Mouse (Mus musculus): ENCODE data around the gene Cdkn2aip.

The Cdkn2aip gene

DNA sequence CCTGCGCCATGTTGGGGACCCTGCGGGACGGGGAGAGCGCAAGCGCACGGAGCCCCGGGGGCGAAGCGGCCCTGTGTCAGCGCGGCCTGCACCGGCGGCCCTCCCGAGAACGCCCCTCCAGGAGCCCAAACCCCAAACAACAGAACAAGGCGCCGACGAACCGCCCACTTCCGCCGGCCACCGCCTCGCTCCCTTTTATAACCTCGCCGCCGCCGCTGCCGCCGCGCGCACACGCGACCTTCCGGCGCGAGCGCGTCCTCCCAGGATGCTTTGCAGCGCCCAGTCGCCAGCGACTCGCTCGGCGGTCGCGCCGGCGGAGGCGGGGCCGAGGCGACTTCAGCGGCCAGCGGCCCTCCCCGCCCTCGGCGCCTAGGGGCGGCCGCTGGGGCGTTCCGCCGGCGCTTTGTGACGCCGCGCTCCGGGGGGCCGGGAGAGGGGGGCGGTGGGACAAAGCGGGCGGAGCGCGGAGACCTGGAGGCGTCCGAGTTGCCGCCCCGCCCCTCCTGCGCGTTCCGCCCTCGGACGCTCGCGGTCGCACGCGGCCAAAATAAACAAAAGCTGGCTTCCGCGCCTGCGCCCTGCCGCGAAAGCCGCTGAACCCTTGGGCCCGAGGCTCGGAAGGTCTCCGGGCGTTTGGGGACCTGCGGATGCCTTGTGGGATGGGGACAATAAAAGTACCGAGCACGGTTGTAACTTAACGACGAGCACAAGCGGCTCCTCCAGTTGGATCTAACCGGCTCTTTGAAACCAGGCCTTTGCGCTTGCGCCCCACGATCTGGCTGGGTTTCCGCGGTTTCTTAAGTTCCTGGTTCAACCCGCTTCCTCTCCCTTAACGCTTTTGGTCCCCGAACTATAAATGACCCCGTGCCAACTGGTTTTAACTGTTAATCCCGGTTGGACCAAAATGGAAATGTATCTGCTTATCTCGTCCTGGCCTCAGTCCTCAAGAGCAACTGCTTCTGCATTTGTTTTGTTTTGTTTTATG, at the start of gene Cdkn2aip:
Cdkn2aip (minus strand) TSS at position 172 of the 985 bp plus-strand sequence.
- peak; percentile 95 for DNase-seq

DNA sequence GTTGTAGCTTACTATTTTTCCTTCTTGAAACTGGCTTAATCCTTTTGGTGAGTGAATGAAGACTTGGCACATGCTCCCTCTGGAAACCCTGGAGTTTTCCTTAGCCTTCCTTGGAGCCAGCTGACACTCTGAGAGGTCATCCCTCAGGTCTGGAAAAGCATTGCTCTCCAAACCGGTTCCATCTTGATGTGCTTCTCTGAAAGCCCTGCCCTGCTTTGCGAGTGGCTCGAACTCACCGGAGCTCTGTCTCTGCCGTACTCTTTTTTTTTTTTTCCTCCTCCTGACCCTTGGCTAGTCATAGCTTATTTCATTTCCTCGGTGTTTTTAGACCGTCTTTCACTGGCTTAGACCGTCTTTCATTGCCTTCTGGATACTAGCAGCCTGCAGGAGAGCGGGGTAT, 49.5 kb upstream of the Cdkn2aip start:
- DNase-seq, result no peak

DNA sequence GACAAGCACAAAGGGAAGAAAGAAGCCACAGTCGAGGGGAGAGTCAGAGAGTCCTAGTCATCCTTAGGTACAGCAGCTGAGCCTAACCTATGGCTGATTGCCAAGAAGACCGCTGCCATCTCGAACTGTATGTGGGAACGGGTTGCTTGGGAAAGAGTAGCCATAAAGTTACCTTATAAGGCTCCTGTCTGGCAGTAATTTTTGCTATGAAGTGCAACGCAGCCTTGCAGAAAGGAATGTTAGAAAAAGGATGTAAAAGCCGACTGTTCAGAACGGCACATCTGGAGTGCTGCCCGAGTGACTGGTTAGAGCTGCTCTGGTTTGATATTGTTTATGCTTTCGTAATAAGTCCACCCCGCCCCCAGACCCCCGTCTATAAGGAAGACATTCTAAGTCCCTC, 47.0 kb upstream of the Cdkn2aip start:
- DNase-seq, result peak; percentile 50

DNA sequence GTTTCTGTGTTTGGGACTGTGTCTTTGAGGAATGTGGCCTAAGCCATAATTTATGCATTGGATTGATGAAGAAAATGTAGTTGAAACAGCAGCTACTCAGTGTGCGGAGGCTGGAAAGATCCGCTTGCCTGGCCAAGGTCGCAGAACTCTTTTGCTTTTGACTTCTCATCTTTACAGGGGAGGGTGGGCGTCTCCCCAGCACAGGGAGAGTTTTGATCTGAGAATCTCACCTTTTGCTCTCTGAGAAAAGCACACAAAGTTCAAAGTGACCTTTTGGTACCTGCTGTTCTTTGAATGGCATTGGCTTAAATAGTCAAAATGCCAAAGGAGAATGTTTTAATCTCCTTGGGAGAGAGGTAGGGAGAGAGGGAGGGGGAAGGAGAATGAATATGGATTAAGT, 46.5 kb upstream of the Cdkn2aip start:
- DNase-seq, result no peak

DNA sequence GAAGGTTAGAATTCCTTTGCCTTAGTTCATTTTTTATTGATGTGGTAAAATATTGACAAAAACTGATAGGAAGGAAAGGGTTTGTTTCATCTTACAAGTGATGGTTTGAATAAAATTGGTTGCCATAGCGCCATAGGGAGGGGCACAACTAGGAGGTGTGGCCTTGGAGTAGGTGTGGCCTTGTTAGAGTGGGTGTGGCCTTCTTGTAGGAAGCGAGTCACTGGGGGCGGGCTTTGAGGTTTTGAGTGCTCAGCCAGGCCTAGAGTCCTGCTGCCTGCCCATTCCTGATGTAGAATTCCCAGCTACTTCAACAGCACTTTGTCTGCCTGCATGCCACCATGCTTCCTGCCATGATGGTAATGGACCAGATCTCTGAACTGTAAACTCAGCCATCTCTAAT, 39.4 kb upstream of the Cdkn2aip start:
- no peak for DNase-seq

DNA sequence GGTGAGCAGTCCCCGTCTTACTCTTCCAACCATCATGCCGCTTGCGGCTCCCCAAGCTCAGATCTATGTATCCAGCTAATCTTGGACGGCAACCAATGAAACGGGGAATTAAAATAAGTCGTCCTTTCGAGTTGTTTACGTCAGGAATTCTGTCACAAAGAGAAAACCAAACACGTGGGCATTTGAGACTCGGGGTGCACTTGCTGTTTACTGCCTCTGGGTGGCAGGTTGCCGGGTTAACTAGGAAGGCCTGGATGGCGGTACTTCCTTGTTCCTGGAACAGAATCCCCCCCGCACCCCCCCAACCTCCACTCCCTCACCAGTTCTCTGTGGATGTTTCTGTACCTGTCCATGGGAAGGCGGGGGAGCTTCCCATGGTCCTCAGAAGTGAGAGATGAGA, 36.4 kb upstream of the Cdkn2aip start:
- no peak for DNase-seq

DNA sequence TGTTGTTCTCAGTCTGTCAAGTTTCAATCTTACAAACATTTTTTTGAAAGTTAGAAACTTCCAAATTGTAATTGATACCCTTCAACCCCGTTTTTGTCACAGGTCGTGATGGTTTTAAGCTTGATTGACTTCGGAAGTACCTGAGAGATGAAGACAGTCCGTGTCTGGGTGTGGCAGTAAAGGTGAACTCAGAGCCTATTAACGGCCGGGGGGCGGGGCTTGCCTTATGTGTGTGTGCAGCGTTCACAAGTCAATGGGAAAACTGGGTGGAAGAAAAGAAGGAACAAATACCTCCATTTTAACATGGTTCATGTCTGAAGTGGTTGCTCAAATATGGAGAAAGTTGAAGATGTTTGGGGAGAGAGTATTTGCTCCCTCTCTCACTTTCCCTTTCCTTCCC, 35.8 kb upstream of the Cdkn2aip start:
- no peak for DNase-seq

DNA sequence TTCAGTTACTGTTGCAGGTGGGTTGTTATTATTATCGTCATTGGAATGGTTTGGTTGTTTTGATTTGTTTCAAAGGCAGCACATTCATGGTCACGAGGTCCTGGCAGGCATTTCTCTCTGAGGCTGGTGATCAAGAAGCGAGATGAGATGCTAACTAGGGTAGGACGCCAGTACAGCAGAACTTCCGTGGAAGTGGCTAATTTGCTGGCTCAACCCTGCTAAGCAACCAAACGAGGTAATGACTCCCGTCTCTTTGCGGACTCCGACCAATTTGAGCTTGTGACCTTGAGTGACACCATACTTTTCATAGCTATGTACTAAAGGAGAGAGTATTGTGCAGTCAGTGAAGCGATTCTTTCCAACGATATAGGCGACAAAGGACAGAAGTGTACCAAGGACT, 32.6 kb upstream of the Cdkn2aip start:
- peak; percentile 61 for DNase-seq

DNA sequence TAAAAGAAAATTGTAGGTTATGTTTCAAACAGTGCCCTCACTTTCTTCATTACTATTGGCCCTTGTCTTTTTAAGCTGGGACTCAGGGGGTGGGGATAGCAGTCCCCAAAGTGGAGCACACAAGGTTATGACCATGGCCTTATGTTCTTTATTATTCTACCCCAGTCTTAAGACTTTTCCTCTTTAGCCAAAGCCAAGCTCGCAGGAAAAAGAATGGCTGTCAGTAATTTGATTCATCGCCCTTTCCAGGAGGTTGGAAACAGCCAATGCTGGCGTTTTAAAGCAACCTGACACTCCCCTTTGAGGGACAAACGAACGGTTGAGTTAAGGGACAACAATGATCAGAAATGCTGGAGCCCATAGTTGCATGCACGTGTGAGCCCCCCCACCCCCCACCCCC, 32.1 kb upstream of the Cdkn2aip start:
- no peak for DNase-seq

DNA sequence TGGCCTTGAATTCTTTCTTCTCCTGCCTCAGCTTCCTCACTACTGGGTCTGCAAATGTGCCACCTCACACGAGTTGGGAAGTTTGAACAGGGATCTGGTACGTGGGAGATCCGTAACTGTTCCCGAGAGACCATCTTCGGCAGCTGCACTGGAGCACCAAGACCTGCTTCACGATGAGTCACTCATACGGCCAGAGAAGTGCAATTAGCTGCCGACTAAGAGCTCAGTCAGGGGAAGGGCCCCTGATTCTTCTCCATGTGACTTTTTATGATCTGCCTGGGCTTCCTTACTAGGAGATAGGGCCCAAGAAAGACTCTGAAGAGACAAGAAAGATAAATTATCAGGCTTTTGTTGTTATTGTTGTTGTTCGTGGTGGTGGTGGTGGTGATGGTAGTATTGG, 31.1 kb upstream of the Cdkn2aip start:
- no peak for DNase-seq

DNA sequence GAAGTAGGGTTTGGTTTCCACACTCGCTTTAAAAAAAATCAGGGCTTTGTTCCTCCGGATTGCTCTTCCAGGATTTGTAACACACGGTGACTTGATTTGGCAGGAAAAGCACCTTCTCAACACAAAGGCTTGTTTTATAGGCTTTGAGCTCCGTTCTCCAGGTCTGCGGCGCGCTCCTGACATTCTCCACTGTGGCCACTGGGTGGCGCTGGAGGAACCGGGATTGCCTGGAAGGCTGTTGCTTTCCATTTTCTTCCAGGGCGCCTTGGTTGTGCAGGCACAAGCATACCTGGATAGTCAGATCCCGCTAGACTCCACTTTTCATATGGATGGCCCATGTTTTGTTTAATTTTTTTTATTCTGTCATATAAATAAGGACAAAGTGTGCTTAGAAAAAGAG, 29.7 kb upstream of the Cdkn2aip start:
- peak; percentile 79 for DNase-seq

DNA sequence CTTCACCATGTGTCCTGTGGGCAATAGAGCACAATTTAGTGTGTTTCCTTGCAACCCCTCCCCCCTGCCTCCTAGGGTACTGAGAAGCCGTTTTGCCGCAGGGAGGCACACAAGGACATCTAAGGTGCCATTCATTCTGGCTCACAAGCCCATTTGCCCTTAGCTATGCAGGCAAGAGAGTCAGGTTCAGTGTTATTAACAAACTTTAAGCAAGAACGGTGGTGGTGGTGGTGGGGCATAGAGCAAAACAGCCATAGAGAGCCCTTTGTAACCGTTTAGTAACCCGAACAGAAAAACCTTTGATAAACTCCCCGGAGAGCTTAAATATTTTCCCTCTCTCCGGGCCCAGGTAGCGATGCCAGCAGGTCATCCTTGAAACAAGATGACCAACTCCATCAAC, 29.3 kb upstream of the Cdkn2aip start:
- no peak for DNase-seq

DNA sequence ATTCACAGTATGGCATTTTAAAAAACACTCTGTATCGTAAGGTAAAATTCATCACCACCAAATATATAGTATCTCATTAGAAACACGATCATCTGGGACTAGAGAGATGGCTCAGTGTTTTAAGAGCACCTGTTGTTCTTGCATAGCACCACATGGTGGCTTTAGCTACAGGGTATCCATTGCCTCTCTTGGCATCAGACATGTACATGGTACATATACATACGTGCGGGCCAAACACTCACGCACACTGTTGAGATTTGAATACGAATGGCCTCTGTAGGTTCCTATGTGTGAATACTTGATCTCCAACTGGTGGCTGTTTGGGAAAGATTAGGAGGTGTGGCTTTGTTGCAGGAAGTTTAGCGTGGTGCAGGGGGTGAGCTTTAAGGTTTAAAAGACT, 28.6 kb upstream of the Cdkn2aip start:
- DNase-seq, result no peak

DNA sequence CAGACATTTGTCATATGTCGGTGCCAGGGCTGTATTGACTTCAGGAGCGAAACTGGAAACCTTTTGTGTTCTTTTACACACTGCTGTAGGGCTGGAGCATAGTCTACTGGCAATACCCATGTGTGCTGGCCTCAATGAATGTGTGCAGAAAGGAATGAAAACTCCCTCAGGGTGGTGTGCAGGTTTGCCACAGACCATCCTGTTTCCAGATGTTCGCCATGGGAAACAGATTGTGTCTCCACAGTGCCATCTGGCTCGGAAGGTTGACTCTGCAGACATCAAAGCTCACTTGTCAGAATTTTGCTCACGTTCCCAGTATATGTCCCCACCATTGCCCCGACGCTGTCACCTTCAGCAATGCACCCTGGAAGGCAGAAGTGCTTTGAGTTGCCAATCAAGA, 23.4 kb upstream of the Cdkn2aip start:
- no peak for DNase-seq

DNA sequence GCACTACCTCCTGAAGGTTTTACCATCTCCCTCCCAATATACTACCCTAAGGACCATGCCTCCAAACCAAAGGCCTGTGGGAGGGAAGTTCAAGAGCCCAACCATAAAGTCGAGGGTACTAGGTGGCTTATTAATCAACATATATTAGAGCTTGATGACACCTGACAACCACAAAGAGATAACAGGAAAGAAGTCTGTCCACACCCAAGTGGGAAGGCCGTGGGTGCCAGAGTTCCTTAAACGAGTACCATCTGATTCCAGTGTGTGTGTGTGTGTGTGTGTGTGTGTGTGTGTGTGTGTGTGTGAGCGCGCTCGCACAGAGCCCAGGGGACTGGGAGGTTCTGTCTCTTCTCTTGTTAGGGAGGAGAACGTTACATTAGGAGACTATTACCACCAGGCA, 15.6 kb upstream of the Cdkn2aip start:
- no peak for DNase-seq

DNA sequence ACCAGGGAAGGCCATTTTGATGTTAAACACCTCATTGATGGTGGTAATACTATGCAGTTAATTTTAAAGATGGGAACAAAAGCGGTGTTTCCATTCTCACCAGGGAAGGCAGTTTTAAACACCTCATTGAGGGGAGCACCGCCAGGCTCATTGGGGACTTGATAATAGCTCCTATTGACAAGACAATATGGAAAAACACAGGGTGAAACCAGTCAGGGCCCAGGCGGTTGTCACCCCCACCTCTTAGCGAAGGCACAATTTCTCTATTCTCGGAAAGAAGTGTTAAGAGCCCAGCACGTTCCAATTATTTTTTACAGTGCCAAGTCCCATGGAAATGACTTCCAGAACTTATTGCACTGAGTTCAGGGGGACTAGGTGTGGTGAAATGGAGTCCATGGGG, 13.2 kb upstream of the Cdkn2aip start:
- no peak for DNase-seq

DNA sequence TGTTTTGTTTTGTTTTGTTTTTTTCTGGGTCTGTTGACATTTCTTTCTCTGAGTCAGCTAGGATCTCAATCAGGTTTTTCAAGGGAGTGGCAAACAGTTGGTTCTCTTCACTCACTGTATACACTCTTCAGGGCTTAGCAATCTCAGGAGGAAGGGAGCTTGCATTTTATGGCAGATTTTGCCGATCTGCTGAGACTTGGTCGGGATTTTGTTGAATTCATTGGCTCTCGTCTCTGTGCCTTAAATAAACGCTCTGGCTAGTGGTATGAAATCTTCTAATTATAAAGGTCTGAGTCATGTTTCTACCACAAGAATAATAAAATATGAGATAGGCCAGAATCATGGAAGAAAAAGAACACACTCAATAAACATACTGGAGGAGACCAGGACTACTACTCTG, 7.9 kb upstream of the Cdkn2aip start:
- no peak for DNase-seq

DNA sequence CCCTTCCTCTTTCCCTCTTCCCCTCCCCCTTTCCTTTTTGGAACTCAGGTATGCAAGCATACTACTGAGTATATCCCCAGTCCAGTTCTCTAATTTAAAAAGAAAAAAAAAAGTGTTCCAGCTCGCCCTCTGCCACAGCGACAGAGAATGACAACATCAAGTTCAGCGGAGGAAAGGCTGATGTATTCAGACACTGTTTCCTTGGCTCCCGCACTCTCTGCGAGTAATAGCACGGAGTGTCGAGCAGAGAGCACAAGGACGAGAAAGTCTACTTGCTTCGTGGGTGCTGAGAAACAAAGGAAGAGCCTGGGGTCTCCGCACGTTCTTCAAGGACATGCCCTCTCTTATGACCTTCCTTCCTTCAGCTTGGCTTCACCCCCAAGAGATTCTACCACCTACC, 4.9 kb upstream of the Cdkn2aip start:
- no peak for DNase-seq

DNA sequence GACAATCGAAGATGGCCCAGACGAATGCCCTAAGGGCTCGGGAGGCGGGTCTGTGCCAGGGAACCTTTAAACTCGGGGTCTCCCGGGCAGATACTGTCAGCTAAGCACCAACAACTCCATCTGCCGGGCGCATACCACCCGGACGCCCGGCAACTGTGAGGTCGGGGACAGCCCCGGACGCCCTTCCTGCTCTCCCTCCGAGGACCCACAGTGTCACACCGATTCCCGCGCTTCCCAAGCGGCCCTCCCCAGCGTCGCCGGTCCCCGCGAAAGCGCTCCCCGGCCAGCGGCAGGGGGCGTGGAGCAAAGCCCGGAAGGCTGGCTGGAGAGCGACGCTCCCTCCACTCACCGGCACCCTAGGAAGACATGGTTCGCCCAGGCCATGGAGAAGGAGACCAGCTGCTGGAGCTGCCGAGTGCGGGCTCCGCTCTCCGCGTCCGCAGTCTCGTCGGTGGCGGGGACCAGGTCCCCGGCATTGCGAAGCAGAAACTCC, 515 bp downstream of the Cdkn2aip start:
- peak; percentile 63 for DNase-seq

DNA sequence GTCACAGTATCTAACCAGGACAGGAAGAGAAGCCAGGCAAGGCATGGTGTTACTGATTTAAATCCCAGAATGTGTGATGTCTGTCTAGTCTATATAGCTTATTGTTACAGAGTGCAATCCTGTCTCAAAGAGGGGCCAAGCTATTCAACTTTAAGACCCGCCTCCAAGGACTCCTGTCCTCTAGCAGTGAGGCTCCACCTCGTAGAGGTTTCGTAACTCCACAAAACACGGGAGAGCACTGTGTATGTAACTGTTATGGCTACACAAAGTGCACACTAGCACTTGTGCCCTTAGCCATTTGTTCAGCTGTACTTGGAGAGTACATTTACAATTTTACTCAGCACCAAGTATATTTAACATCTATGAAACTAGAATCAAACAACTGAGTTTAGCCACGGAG, 5.6 kb downstream of the Cdkn2aip start:
- no peak for DNase-seq

DNA sequence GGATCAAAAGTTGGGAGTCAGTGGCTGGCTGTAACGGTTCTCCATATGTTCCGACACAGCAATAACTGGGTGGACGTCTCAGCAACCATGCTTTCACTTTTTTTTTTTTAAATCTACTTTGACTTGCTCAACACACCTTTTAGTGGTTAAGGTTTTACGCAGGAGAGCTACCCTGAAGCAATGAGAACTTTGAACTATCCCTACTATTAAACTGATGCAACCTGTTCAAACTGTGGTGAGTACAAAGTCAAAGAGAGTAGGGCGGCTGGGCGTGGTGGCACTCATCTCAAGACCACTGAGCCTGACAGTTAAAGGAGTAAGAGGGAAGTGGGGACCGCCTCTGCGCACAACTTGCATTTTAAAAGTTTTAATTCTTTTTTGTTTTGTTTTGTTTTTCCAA, 7.0 kb downstream of the Cdkn2aip start:
- peak; percentile 68 for DNase-seq

DNA sequence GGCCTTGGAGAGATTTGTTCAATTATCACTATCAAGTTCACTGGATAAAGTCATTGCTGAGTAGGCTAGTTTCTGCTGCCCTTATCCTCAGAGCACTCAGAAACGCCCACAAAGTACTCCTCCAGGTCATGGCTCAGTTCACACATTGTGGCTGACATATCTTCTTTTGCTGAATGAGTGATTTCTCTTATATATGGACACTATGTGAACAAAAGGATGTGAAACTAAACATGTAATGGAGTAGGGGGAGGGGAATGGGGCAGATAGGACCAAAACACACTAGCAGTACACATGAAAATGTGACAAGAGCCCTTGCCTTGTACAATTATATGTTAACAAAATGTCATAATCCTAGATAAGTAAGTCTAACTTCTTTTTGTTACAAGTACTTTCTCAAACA, 11.4 kb downstream of the Cdkn2aip start:
- DNase-seq, result no peak

DNA sequence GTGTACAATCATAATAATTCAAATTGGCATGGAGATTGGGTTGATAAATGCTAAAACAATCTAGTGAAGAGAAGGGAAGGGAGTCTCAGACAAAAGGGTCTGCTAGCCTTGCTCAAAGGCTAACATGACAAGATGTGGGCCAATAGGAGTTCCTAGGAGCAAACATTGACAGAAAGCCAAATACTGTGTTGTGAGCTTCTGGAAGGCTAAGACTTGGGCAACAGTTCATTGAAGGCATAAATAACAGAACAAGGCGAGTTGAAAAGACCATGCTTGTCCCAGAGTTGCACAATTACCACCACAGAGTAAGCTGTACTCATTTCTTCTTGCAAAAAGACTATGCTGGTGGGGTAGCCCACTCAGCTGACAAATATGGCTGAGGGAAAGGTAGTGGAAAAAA, 16.0 kb downstream of the Cdkn2aip start:
- DNase-seq, result no peak

DNA sequence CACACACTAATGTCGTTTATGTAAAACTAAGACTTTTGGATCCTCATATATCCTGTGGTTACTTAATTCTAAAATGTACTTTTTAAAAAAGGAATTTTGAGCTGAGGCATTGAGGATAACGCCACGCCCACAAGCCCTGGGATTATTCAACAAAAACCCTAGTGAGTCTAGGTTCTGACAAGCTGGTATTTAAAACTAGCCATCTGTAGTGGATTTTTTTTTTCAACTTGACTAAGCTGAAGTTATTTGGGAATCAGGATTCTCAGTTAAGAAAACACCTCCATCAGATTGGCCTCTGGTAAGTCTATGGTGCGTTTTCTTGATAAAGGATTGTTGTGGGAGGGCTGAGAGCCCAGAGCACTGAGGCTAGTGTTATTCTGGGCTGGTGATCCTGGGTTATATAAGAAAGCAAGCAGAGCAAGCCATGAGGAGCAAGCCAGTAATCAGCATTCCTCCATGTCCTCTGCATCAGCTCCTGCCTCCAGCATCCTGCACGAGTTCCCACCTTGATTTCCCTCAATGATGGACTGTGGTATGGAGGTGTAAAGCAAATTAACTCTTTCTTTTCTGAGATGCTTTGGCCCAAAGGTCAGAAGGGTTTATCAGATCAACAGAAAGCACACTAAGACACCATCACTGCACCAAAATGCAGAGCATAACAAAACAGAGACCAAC, 18.2 kb downstream of the Cdkn2aip start:
- no peak for DNase-seq

All from kidney, adult 11 months (tissue).